Mouse (Mus musculus): Measurements from ENCODE around the gene Cacnb2. TPM values are rescaled to one million over a fixed set of nuclear protein-coding genes. Genes with fewer than 3 reads are reported as not detected.

Cacnb2 gene
- polyA plus RNA-seq, 1 experiment from 2014 or later: 2.7 TPM

DNA sequence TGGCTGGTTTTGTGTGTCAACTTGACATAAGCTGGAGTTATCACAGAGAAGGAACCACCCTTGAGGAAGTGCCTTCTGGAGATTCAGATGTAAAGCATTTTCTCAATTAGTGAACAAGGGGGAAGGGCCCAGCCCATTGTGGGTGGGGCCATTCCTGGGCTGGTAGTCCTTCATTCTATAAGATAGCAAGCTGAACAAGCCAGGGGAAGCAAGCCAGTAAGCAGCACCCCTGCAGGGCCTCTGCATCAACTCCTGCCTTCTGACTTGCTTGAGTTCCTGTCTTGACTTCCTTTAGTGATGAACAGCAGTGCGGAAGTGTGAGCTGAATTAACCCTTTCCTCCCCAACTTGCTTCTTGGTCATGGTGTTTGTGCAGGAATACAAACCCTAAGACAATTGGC is 260.1 kb downstream of the Cacnb2 start:
- H3K4me1 ChIP-seq (ENCODE audit: control insufficient read depth, insufficient read depth, low read length): no peaks in the 10 kb centered on the region
- H3K9me3 ChIP-seq (ENCODE audit: control insufficient read depth, low read length): no peaks in the 10 kb centered on the region
- 34% methylated on average over 1 of the region's 1 CpGs for WGBS
- no peak overlapping the region for H3K9ac ChIP-seq (ENCODE audit: low read length)
- H3K4me2 ChIP-seq (ENCODE audit: low read depth, severe bottlenecking): no peak overlapping the region
- no peak overlapping the region for H3K27ac ChIP-seq (replicated peaks; ENCODE audit: low read depth, low read length)
- DNase-seq (ENCODE audit: low spot score): no peak
- no peaks in the 10 kb centered on the region for H3K27me3 ChIP-seq (ENCODE audit: control insufficient read depth, insufficient read depth, low read length)
- H3K4me3 ChIP-seq (ENCODE audit: low read depth, low read length): no peak overlapping the region
- no peaks in the 10 kb centered on the region for H3K36me3 ChIP-seq (ENCODE audit: control insufficient read depth, insufficient read depth, low read length)
- no peak for ATAC-seq (ENCODE audit: insufficient number of reproducible peaks, low FRiP score, low TSS enrichment, low read depth)

DNA sequence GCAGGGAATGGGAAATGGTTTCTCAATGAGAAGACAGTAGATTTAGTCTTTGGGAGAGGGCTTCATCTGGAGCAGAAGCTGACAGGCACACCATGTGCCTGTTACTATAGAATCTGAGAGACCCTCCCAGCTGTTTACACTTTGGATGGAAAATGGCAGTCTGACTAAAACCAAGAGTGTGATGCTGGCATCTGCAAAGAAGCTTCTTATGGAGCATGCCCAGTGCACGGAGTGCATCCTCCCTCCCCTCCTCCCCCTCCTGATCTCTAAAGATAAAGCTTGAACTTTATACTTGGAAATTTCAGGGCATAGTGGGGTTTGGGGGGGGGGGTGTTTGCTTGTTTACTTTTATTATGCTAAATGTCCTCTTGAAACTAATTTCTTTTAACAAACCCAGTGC is 270.2 kb downstream of the Cacnb2 start:
- H3K4me1 ChIP-seq (ENCODE audit: control insufficient read depth, insufficient read depth, low read length): peaks cover 9% of the 10 kb centered on the region; the same call in 1 of the 2 replicates
- H3K36me3 ChIP-seq (ENCODE audit: control insufficient read depth, insufficient read depth, low read length): no peaks in the 10 kb centered on the region
- H3K27me3 ChIP-seq (ENCODE audit: control insufficient read depth, insufficient read depth, low read length): no peaks in the 10 kb centered on the region
- ATAC-seq (ENCODE audit: insufficient number of reproducible peaks, low FRiP score, low TSS enrichment, low read depth): no peak
- no peaks in the 10 kb centered on the region for H3K9me3 ChIP-seq (ENCODE audit: control insufficient read depth, low read length)
- H3K9ac ChIP-seq (ENCODE audit: low read length): no peak overlapping the region
- DNase-seq (ENCODE audit: low spot score): no peak
- H3K4me3 ChIP-seq (ENCODE audit: low read depth, low read length): no peak overlapping the region
- WGBS: 71% methylated on average over 1 of the region's 1 CpGs
- no peak overlapping the region for H3K27ac ChIP-seq (replicated peaks; ENCODE audit: low read depth, low read length)
- no peak overlapping the region for H3K4me2 ChIP-seq (ENCODE audit: low read depth, severe bottlenecking)

DNA sequence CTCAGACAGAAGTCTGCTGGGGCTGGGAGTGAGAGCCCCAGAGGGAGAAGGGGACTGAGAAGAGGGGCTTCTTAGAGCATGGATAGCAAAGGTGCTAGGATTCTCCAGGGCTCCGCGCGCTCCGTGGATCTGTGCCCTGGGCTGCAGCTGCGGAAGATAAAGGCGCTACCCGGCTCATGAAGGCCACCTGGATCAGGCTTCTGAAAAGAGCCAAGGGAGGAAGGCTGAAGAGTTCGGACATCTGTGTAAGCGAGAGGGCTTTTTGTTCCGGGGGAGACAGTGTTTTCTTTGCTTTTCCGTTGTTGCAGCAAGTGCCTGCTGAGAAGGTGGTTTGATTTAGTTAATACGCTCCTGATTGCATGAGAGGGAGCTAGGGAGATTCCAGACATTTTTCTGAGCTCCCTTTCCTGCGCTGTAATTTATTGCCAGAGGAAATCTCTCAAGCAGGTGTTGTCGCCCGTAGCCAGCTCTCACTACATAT is 270.9 kb downstream of the Cacnb2 start:
- peak overlapping the region; percentile 16; the same call in 1 of the 2 replicates for H3K4me2 ChIP-seq (ENCODE audit: low read depth, severe bottlenecking)
- ATAC-seq (ENCODE audit: insufficient number of reproducible peaks, low FRiP score, low TSS enrichment, low read depth) (no peak; the same call in 1 of the 2 replicates), DNase-seq (ENCODE audit: low spot score) (peak; percentile 37)
- no peak overlapping the region for H3K9ac ChIP-seq (ENCODE audit: low read length)
- H3K9me3 ChIP-seq (ENCODE audit: control insufficient read depth, low read length): no peaks in the 10 kb centered on the region
- 14% methylated on average over 15 of the region's 15 CpGs for WGBS
- H3K27ac ChIP-seq (replicated peaks; ENCODE audit: low read depth, low read length): no peak overlapping the region
- H3K4me1 ChIP-seq (ENCODE audit: control insufficient read depth, insufficient read depth, low read length): peaks cover 9% of the 10 kb centered on the region; the same call in 1 of the 2 replicates
- H3K27me3 ChIP-seq (ENCODE audit: control insufficient read depth, insufficient read depth, low read length): no peaks in the 10 kb centered on the region
- H3K4me3 ChIP-seq (ENCODE audit: low read depth, low read length): no peak overlapping the region
- H3K36me3 ChIP-seq (ENCODE audit: control insufficient read depth, insufficient read depth, low read length): no peaks in the 10 kb centered on the region

DNA sequence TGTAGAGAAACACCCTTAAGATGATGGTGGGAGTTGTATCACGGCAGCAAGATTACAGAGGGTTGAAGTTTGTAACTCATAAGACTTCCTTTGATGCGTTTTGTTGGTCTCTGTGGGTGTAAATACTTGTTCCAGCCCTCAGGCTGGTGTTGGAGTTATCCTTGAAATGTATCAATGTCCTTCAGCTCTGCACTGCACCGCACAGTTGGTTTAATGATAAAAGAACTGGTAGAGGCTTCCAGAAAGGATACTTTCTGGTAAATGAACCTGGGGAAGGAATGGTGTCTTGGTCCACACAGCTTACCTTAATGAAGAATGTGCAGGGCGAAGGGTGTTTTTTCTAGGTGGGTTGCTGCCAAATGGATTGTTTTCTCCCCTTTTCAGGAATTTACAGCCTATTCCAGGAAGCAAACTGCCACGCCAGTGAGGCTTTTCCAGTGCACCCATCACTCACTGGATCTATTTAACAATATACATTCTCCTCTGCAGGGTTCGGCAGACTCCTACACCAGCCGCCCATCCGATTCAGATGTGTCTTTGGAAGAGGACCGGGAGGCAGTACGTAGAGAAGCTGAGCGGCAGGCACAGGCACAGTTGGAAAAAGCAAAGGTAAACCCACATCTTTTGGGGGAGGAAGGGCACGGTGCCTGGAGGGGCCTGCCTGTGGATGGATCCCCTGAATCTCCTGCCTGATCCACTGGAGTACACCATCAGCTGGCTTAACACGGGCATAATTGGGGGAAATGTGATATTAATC is 271.6 kb downstream of the Cacnb2 start:
- no peaks in the 10 kb centered on the region for H3K27me3 ChIP-seq (ENCODE audit: control insufficient read depth, insufficient read depth, low read length)
- H3K9ac ChIP-seq (ENCODE audit: low read length): no peak overlapping the region
- 57% methylated on average over 13 of the region's 13 CpGs for WGBS
- H3K4me2 ChIP-seq (ENCODE audit: low read depth, severe bottlenecking): no peak overlapping the region
- no peak for ATAC-seq (ENCODE audit: insufficient number of reproducible peaks, low FRiP score, low TSS enrichment, low read depth)
- no peaks in the 10 kb centered on the region for H3K9me3 ChIP-seq (ENCODE audit: control insufficient read depth, low read length)
- H3K4me1 ChIP-seq (ENCODE audit: control insufficient read depth, insufficient read depth, low read length): peaks cover 9% of the 10 kb centered on the region; the same call in 1 of the 2 replicates
- no peak for DNase-seq (ENCODE audit: low spot score)
- H3K36me3 ChIP-seq (ENCODE audit: control insufficient read depth, insufficient read depth, low read length): no peaks in the 10 kb centered on the region
- no peak overlapping the region for H3K4me3 ChIP-seq (ENCODE audit: low read depth, low read length)
- no peak overlapping the region for H3K27ac ChIP-seq (replicated peaks; ENCODE audit: low read depth, low read length)

DNA sequence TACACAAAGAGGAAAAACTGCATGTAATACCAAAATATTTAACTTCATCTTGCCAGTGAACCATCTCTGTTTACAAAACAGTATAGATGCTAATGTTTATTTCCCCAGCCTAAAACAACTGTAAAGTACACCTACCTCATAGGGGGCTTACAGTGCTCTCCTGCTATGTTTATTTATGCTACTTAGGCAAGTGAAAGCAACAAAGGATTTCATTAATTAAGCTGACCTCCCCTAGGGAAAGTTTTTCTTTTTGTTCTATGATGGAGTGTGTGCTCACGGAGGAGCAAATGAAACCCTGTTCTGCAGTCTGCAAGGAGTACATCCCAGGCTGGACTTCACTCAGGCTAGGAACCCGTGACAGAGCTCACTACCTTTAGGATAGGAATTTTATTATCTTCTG is 272.2 kb downstream of the Cacnb2 start:
- no peak overlapping the region for H3K4me3 ChIP-seq (ENCODE audit: low read depth, low read length)
- H3K9ac ChIP-seq (ENCODE audit: low read length): no peak overlapping the region
- H3K9me3 ChIP-seq (ENCODE audit: control insufficient read depth, low read length): no peaks in the 10 kb centered on the region
- no peak for DNase-seq (ENCODE audit: low spot score)
- H3K27ac ChIP-seq (replicated peaks; ENCODE audit: low read depth, low read length): no peak overlapping the region
- H3K4me1 ChIP-seq (ENCODE audit: control insufficient read depth, insufficient read depth, low read length): peaks cover 9% of the 10 kb centered on the region; the same call in 1 of the 2 replicates
- no peaks in the 10 kb centered on the region for H3K27me3 ChIP-seq (ENCODE audit: control insufficient read depth, insufficient read depth, low read length)
- no peaks in the 10 kb centered on the region for H3K36me3 ChIP-seq (ENCODE audit: control insufficient read depth, insufficient read depth, low read length)
- WGBS: 48% methylated on average over 2 of the region's 2 CpGs
- no peak overlapping the region for H3K4me2 ChIP-seq (ENCODE audit: low read depth, severe bottlenecking)
- ATAC-seq (ENCODE audit: insufficient number of reproducible peaks, low FRiP score, low TSS enrichment, low read depth): no peak

DNA sequence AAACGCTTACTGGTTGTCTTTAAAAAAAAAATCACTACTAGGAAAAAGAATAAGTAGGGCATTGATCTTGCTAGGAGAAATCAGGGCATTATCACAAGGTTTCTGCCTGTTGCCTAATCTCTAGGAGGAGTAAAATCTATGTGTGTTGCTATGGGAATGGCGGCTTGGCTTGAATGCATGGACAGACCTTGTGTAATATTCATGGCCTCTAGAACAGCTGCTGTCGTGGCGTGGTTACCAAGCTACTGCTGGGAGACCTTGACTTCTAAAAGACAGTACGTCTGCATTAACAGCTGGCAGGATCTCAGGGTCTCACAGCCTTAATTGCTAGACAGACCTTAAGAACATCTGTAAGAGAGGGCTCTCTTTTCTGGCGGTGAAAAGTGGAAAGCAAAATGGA is 272.7 kb downstream of the Cacnb2 start:
- no peak overlapping the region for H3K9ac ChIP-seq (ENCODE audit: low read length)
- H3K4me3 ChIP-seq (ENCODE audit: low read depth, low read length): no peak overlapping the region
- H3K36me3 ChIP-seq (ENCODE audit: control insufficient read depth, insufficient read depth, low read length): no peaks in the 10 kb centered on the region
- H3K9me3 ChIP-seq (ENCODE audit: control insufficient read depth, low read length): no peaks in the 10 kb centered on the region
- ATAC-seq (ENCODE audit: insufficient number of reproducible peaks, low FRiP score, low TSS enrichment, low read depth): no peak
- no peaks in the 10 kb centered on the region for H3K27me3 ChIP-seq (ENCODE audit: control insufficient read depth, insufficient read depth, low read length)
- H3K4me2 ChIP-seq (ENCODE audit: low read depth, severe bottlenecking): no peak overlapping the region
- no peak overlapping the region for H3K27ac ChIP-seq (replicated peaks; ENCODE audit: low read depth, low read length)
- H3K4me1 ChIP-seq (ENCODE audit: control insufficient read depth, insufficient read depth, low read length): peaks cover 9% of the 10 kb centered on the region; the same call in 1 of the 2 replicates
- 72% methylated on average over 6 of the region's 6 CpGs for WGBS
- DNase-seq (ENCODE audit: low spot score): no peak

DNA sequence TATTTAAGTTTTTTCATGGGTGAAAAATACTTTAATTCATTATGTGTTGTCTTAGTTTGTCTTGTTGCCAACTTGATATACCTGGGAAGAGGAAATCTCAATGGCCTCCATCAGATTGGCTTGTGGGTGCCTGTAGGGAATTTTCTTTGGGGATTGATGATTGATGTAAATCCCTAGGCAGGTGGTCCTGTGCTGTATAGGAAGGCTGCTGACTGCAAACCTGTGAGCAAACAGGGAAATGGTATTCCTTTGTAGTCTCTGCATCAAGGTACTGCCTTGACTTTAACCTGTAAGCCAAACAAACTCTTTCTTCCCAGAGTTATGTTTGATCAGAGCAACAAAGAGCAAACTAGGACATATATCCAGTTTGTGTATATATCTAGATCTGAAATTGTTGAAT is 276.1 kb downstream of the Cacnb2 start:
- ATAC-seq (ENCODE audit: insufficient number of reproducible peaks, low FRiP score, low TSS enrichment, low read depth): no peak
- Histone ChIP-seq H3K36me3 (ENCODE audit: control insufficient read depth, insufficient read depth, low read length) (no peaks in the 10 kb centered on the region), H3K4me3 (ENCODE audit: low read depth, low read length) (no peak overlapping the region), H3K27me3 (ENCODE audit: control insufficient read depth, insufficient read depth, low read length) (no peaks in the 10 kb centered on the region), H3K9ac (ENCODE audit: low read length) (no peak overlapping the region), H3K27ac (replicated peaks; ENCODE audit: low read depth, low read length) (no peak overlapping the region), H3K4me1 (ENCODE audit: control insufficient read depth, insufficient read depth, low read length) (peaks cover 4% of the 10 kb centered on the region; the same call in 1 of the 2 replicates), H3K4me2 (ENCODE audit: low read depth, severe bottlenecking) (no peak overlapping the region), H3K9me3 (ENCODE audit: control insufficient read depth, low read length) (no peaks in the 10 kb centered on the region)
- DNase-seq (ENCODE audit: low spot score): no peak

DNA sequence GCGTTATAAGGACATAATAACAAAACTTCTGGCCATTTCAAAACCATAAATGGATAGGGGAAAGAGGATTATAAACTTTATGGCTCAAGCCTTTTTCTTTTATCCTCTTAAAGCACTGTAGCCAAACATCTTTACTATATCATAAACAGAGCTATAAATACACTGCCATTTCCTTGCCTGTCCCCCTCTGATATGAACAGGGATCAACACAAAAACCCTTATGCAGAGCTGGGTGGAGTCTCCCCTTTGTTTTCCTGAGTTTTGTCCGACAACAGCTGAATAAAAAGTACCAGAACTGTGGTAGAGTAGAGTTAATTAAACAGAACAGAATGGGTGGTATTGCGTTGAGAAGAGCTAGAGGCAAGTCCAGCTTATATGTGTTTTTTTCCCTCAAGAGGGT is 280.6 kb downstream of the Cacnb2 start:
- no peak overlapping the region for H3K9ac ChIP-seq (ENCODE audit: low read length)
- no peaks in the 10 kb centered on the region for H3K9me3 ChIP-seq (ENCODE audit: control insufficient read depth, low read length)
- ATAC-seq (ENCODE audit: insufficient number of reproducible peaks, low FRiP score, low TSS enrichment, low read depth) (no peak), DNase-seq (ENCODE audit: low spot score) (no peak)
- 77% methylated on average over 3 of the region's 3 CpGs for WGBS
- no peaks in the 10 kb centered on the region for H3K4me1 ChIP-seq (ENCODE audit: control insufficient read depth, insufficient read depth, low read length)
- no peak overlapping the region for H3K4me2 ChIP-seq (ENCODE audit: low read depth, severe bottlenecking)
- no peak overlapping the region for H3K4me3 ChIP-seq (ENCODE audit: low read depth, low read length)
- H3K36me3 ChIP-seq (ENCODE audit: control insufficient read depth, insufficient read depth, low read length): no peaks in the 10 kb centered on the region
- H3K27me3 ChIP-seq (ENCODE audit: control insufficient read depth, insufficient read depth, low read length): no peaks in the 10 kb centered on the region
- H3K27ac ChIP-seq (replicated peaks; ENCODE audit: low read depth, low read length): no peak overlapping the region
